Mouse (Mus musculus): ENCODE data around the gene Atxn1l.

- TF ChIP-seq ZMIZ1 (IDR thresholded peaks at IDR 0.05; ENCODE audit: low read depth, low read length): no peak
- no peak for TF ChIP-seq CTCF (conservative IDR thresholded peaks at IDR 0.05 in 1 of 2, IDR thresholded peaks at IDR 0.05 in 1 of 2; ENCODE audit: low read depth in 2 of 2, low read length in 2 of 2)
- no peak for TF ChIP-seq POLR2AphosphoS2 (IDR thresholded peaks at IDR 0.05; ENCODE audit: low read depth, low read length)
- TF ChIP-seq RCOR1 (conservative IDR thresholded peaks at IDR 0.05; ENCODE audit: low read depth, low read length): no peak
- no peak for TF ChIP-seq POLR2A (IDR thresholded peaks at IDR 0.05; ENCODE audit: low read depth, low read length)
- no peak for TF ChIP-seq USF1 (IDR thresholded peaks at IDR 0.05; ENCODE audit: low read depth, low read length)
- no peak for TF ChIP-seq ETS1 (conservative IDR thresholded peaks at IDR 0.05; ENCODE audit: low read depth, low read length)
- TF ChIP-seq JUN (IDR thresholded peaks at IDR 0.05; ENCODE audit: insufficient read depth, low read depth, low read length): no peak
- TF ChIP-seq CHD1 (IDR thresholded peaks at IDR 0.05; ENCODE audit: low read depth, low read length): no peak
- TF ChIP-seq SIN3A (IDR thresholded peaks at IDR 0.05; ENCODE audit: low read length): no peak
- no peak for TF ChIP-seq CHD2 (IDR thresholded peaks at IDR 0.05; ENCODE audit: low read length)
Observed at GRCm38 (mm10) chr8:109779431-109780228, 42.1 kb upstream of the Atxn1l start.
